Mouse (Mus musculus) forebrain, embryonic 16.5 days (tissue): ENCODE data around the gene Nans. TPM values are rescaled to one million over a fixed set of nuclear protein-coding genes. Genes with fewer than 3 reads are reported as not detected.

ENCODE experiments used
- ATAC-seq: fragments of 200-750 bp; cut with Nextera tagmentation; 2 replicates; pipeline ENCODE4 v1.8.0; 2017; ENCODE audit warnings: mild to moderate bottlenecking, moderate library complexity
- H3K27ac ChIP-seq: fragments of 300-500 bp; sonication (generic); 2 replicates; pipeline ENCODE4 v1.5.1; 2014; ENCODE audit warnings: low read length, control low read depth
- H3K27me3 ChIP-seq: fragments of 300-500 bp; sonication (generic); replicated peaks from 2 replicates; pipeline ENCODE4 v1.6.1; 2014; ENCODE audit warnings: low read length; ENCODE audit not compliant: control insufficient read depth, insufficient read depth
- H3K36me3 ChIP-seq: fragments of 300-500 bp; sonication (generic); 2 replicates; pipeline ENCODE4 v1.6.1; 2014; ENCODE audit not compliant: control insufficient read depth, insufficient read depth
- H3K4me1 ChIP-seq: fragments of 300-500 bp; sonication (generic); replicated peaks from 2 replicates; pipeline ENCODE4 v1.6.1; 2014; ENCODE audit warnings: low read length; ENCODE audit not compliant: control insufficient read depth, insufficient read depth
- H3K4me2 ChIP-seq: fragments of 300-500 bp; sonication (generic); 2 replicates; pipeline ENCODE4 v1.6.1; 2014; ENCODE audit warnings: mild to moderate bottlenecking, low read length, control low read depth
- H3K4me3 ChIP-seq: fragments of 300-500 bp; sonication (generic); replicated peaks from 2 replicates; pipeline ENCODE4 v1.5.1; 2014; ENCODE audit warnings: mild to moderate bottlenecking, low read length, control low read depth
- H3K9ac ChIP-seq: fragments of 300-500 bp; sonication (generic); replicated peaks from 2 replicates; pipeline ENCODE4 v1.6.1; 2014; ENCODE audit warnings: low read depth, low read length, control low read depth
- H3K9me3 ChIP-seq: fragments of 300-500 bp; sonication (generic); 2 replicates; pipeline ENCODE4 v1.6.1; 2016; ENCODE audit warnings: low read length; ENCODE audit not compliant: control insufficient read depth
- WGBS: fragments of 180-500 bp; shearing (Covaris S2); extraction: QIAGEN DNeasy Blood & Tissue Kit; methylation state at CpG from one replicate; pipeline ENCODE4 v1.1.7; 2014; 5-methylcytosine and 5-hydroxymethylcytosine counted together
- polyA plus RNA-seq: library from polyadenylated mRNA; unstranded; fragments of >200 nt; fragmentation: Nextera tagmentation; extraction: Ambion mirVana; gene quantifications from 2 replicates; pipeline ENCODE4 v1.2.1, GENCODE M21; 2015

The Nans gene
- polyA plus RNA-seq, 1 experiment from 2014 or later, result 81.1 TPM

- Histone ChIP-seq H3K27me3 (no peaks in the 10 kb centered on the region), H3K4me1 (no peaks in the 10 kb centered on the region), H3K4me3 (no peak overlapping the region), H3K9me3 (no peaks in the 10 kb centered on the region), H3K9ac (no peak overlapping the region), H3K27ac (no peak overlapping the region), H3K36me3 (no peaks in the 10 kb centered on the region), H3K4me2 (no peak overlapping the region)
- WGBS, result 84% methylated on average over 4 of the region's 4 CpGs
- ATAC-seq, result no peak
Observed at GRCm38 (mm10) chr4:46523324-46523723, 34.3 kb downstream of the Nans start.

DNA sequence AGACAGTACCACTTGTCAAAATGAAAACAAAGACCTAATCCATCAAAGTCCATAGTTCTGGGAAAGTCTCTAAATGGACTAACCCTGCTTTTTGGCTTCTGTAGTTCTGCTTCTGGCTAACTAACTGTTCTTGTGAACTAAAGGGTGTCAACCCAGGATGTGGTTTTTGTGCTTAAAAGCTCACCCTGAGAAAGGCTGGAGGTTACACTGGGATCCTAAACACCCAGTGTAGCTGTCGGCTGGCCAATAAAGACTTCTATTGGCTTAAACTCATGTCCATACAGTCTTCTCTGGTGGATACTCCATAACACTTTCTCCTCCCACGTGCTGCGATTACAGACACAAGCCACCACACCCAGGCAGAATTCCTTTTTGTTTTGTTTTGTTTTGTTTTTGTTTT is 37.2 kb downstream of the Nans start:
- no peak overlapping the region for H3K27ac ChIP-seq
- no peaks in the 10 kb centered on the region for H3K9me3 ChIP-seq
- no peaks in the 10 kb centered on the region for H3K4me1 ChIP-seq
- 93% methylated on average over 3 of the region's 3 CpGs for WGBS
- H3K4me2 ChIP-seq, result no peak overlapping the region
- H3K27me3 ChIP-seq, result no peaks in the 10 kb centered on the region
- no peak for ATAC-seq
- H3K4me3 ChIP-seq, result no peak overlapping the region
- H3K9ac ChIP-seq, result no peak overlapping the region
- no peaks in the 10 kb centered on the region for H3K36me3 ChIP-seq

DNA sequence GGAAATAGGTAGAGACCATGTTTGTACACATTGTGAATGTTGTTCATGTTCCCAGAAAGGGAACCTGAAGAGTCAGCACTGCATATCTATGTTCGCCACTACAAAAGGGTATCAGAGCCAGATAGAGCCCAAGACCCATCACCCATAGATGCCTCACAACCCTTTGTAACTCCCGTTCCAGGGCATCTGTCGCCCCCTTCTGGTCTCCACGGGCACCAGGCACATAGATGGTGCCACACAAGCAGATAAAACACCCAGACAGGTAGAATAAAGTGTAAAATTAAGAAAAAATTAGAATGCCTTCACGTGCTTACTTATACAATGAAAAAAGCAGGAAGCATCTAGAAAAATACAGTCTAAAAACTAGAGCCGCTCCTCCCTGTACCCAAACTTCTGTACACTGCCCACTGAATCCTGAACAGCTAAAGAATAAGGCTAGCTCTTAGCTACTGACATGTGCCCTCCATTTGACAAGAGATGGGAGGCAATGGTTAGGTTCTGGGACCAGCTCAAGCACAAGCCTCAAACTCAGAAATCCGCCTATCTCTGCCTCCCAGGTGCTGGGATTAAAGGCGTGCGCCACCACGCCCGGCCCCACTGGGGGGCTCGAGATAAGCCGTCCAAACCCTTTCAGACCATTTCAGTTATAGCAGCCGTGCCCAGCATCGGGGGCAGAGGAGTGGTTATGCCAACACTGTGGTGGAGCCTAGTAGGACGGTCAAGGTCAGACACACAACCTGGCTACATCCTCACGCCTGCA is 37.9 kb downstream of the Nans start:
- peak overlapping the region; percentile 34 for H3K4me2 ChIP-seq
- no peaks in the 10 kb centered on the region for H3K36me3 ChIP-seq
- 33% methylated on average over 17 of the region's 17 CpGs for WGBS
- no peaks in the 10 kb centered on the region for H3K4me1 ChIP-seq
- no peaks in the 10 kb centered on the region for H3K27me3 ChIP-seq
- no peak overlapping the region for H3K27ac ChIP-seq
- H3K9ac ChIP-seq, result no peak overlapping the region
- peak overlapping the region; percentile 2; the same call in 1 of the 2 replicates for H3K4me3 ChIP-seq
- H3K9me3 ChIP-seq, result no peaks in the 10 kb centered on the region
- ATAC-seq, result no peak

- ATAC-seq, result no peak
- peak overlapping the region; percentile 2 for H3K4me3 ChIP-seq
Observed at GRCm38 (mm10) chr4:46527558-46527926, 38.5 kb downstream of the Nans start.

DNA sequence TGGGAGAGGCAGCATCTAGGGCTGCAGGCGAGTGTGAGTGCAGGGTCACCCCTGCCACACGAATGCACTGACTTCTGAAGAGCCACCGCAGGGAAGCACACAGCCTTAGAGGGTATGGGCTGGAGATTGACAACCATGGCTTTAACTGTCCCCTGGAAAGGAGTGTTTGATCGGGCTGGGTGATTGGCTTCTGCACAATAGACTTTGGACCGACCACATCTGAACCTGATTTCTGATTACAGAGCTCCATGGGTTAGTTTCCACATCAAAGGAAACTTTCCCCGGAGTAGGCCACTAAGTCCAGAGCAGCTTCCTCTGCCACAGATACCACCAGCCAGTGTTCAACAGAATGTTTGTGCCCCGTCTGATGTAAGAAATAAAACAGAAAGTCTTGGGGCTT is 40.7 kb downstream of the Nans start:
- WGBS, result 52% methylated on average over 7 of the region's 7 CpGs
- Histone ChIP-seq H3K36me3 (no peaks in the 10 kb centered on the region), H3K9me3 (no peaks in the 10 kb centered on the region), H3K4me1 (peaks cover 3% of the 10 kb centered on the region; the same call in 1 of the 2 replicates), H3K9ac (no peak overlapping the region), H3K27me3 (peaks cover 14% of the 10 kb centered on the region), H3K4me2 (no peak overlapping the region), H3K27ac (no peak overlapping the region), H3K4me3 (no peak overlapping the region)
- no peak for ATAC-seq

More at GRCm38 (mm10) chr4:46527558-46527926, 38.5 kb downstream of the Nans start:
- Histone ChIP-seq H3K27me3 (no peaks in the 10 kb centered on the region), H3K36me3 (no peaks in the 10 kb centered on the region), H3K27ac (no peak overlapping the region), H3K9ac (no peak overlapping the region), H3K4me2 (peak overlapping the region; percentile 34), H3K4me1 (no peaks in the 10 kb centered on the region), H3K9me3 (no peaks in the 10 kb centered on the region)
- 6% methylated on average over 6 of the region's 7 CpGs for WGBS

- Histone ChIP-seq H3K9me3 (no peaks in the 10 kb centered on the region), H3K4me1 (peaks cover 12% of the 10 kb centered on the region), H3K4me3 (no peak overlapping the region), H3K27ac (no peak overlapping the region), H3K27me3 (peaks cover 33% of the 10 kb centered on the region), H3K36me3 (no peaks in the 10 kb centered on the region), H3K4me2 (no peak overlapping the region), H3K9ac (no peak overlapping the region)
- no peak for ATAC-seq
- WGBS, result 81% methylated on average over 2 of the region's 2 CpGs
Observed at GRCm38 (mm10) chr4:46532511-46532910, 43.5 kb downstream of the Nans start.

DNA sequence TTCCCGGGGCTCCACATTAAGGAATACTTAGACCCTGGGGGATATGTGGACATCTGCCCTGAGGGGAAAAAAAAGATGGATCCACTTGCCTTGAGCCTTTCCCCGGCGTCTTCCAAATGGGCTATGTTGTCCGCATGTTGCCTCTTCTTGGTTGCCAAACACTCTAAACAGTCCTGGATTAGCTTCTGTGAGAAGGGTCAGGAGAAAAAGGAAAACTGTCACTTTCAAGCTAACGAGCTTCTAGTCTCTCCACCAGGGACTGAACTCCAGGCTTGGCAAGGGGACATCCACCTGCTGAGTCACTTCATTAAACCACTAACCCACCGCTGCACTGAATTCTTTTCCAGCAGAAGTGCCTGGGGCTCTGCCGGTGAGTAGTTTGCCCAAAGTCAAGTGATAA is 43.9 kb downstream of the Nans start:
- ATAC-seq, result no peak
- H3K4me3 ChIP-seq, result no peak overlapping the region
- H3K4me2 ChIP-seq, result no peak overlapping the region
- no peak overlapping the region for H3K27ac ChIP-seq
- no peaks in the 10 kb centered on the region for H3K9me3 ChIP-seq
- H3K9ac ChIP-seq, result no peak overlapping the region
- H3K4me1 ChIP-seq, result peaks cover 12% of the 10 kb centered on the region
- H3K27me3 ChIP-seq, result peaks cover 35% of the 10 kb centered on the region
- 53% methylated on average over 7 of the region's 7 CpGs for WGBS
- H3K36me3 ChIP-seq, result no peaks in the 10 kb centered on the region

GRCm38 (mm10) chr4:46533934-46534720 is 45.1 kb downstream of the Nans start:
- Histone ChIP-seq H3K9me3 (no peaks in the 10 kb centered on the region), H3K27ac (no peak overlapping the region), H3K4me2 (peak overlapping the region; percentile 42), H3K4me3 (peak overlapping the region; percentile 17; the same call in 1 of the 2 replicates), H3K9ac (no peak overlapping the region), H3K36me3 (no peaks in the 10 kb centered on the region), H3K27me3 (peaks cover 35% of the 10 kb centered on the region), H3K4me1 (peaks cover 12% of the 10 kb centered on the region)
- ATAC-seq, result no peak
- 13% methylated on average over 29 of the region's 29 CpGs for WGBS

DNA sequence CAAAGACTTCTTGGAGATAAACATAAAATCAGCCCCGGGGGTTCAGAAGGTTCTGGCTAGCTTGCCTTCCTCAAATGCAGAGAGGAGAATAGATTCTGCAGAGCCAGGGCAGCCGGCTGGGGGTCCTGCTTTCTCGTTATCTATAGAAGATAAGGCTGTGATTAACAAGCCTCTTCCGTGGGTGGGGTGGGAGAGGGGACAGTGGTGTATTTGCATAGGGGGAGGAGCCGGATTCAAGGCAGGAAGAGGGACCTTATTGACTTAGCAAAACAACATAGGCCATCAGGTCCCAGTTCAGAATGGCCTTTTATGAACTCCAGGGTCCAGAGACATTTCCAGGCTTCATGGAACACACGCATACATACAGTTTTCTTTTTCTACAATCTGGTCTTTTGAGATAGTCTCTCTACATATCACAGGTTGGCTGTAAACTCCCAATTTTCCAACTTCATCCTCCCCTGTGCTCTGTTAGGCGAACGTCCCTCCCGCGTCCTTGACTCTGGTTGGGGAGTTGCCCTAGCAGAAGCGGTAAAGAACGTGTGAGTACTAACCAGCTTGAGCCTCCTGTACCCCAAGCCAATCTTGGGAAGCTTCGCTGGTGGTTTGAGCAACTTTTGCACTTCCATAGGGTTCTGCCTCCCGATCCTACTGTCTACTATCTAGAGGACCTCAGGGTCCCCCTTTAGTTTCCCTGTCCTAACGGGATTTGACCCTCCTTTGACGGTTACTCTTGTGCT is 46.2 kb downstream of the Nans start:
- H3K4me1 ChIP-seq, result peaks cover 12% of the 10 kb centered on the region
- H3K4me2 ChIP-seq, result peak overlapping the region; percentile 62
- peaks cover 35% of the 10 kb centered on the region for H3K27me3 ChIP-seq
- WGBS, result 6% methylated on average over 16 of the region's 16 CpGs
- no peaks in the 10 kb centered on the region for H3K9me3 ChIP-seq
- H3K27ac ChIP-seq, result no peak overlapping the region
- peak overlapping the region; percentile 53 for H3K9ac ChIP-seq
- H3K36me3 ChIP-seq, result no peaks in the 10 kb centered on the region
- ATAC-seq, result no peak
- peak overlapping the region; percentile 45 for H3K4me3 ChIP-seq
